Mouse (Mus musculus) forebrain, embryonic 13.5 days (tissue): ENCODE results near the gene Gtpbp6. TPM values are rescaled to one million over a fixed set of nuclear protein-coding genes. Genes with fewer than 3 reads are reported as not detected.
"Not testable (repeated sequence)": the region's sequence is repeated elsewhere in the genome, so short reads cannot be mapped to it uniquely, and the experiment has no call there.

Source experiments
- ATAC-seq: fragments of 200-750 bp; cut with Nextera tagmentation; 2 replicates; pipeline ENCODE4 v1.8.0; 2017
- H3K27ac ChIP-seq: fragments of 300-500 bp; sonication (generic); 2 replicates; pipeline ENCODE4 v1.5.1; 2015; ENCODE audit warnings: inconsistent platforms, mild to moderate bottlenecking, moderate library complexity
- H3K27me3 ChIP-seq: fragments of 300-500 bp; sonication (generic); 2 replicates; pipeline ENCODE4 v1.6.1; 2015; ENCODE audit warnings: mild to moderate bottlenecking, inconsistent platforms
- H3K36me3 ChIP-seq: fragments of 300-500 bp; sonication (generic); 2 replicates; pipeline ENCODE4 v1.6.1; 2015; ENCODE audit warnings: mild to moderate bottlenecking, inconsistent platforms; ENCODE audit not compliant: poor library complexity, severe bottlenecking
- H3K4me1 ChIP-seq: fragments of 300-500 bp; sonication (generic); 2 replicates; pipeline ENCODE4 v1.6.1; 2015; ENCODE audit warnings: inconsistent platforms
- H3K4me2 ChIP-seq: fragments of 300-500 bp; sonication (generic); 2 replicates; pipeline ENCODE4 v1.6.1; 2015; ENCODE audit warnings: inconsistent platforms, mild to moderate bottlenecking, moderate library complexity
- H3K4me3 ChIP-seq: fragments of 300-500 bp; sonication (generic); 2 replicates; pipeline ENCODE4 v1.5.1; 2015; ENCODE audit warnings: mild to moderate bottlenecking, inconsistent platforms
- H3K9ac ChIP-seq: fragments of 300-500 bp; sonication (generic); 2 replicates; pipeline ENCODE4 v1.6.1; 2015; ENCODE audit warnings: mild to moderate bottlenecking, inconsistent platforms
- H3K9me3 ChIP-seq: fragments of 300-500 bp; sonication (generic); replicated peaks from 2 replicates; pipeline ENCODE4 v1.6.1; 2016; ENCODE audit warnings: inconsistent platforms
- WGBS: fragments of 180-500 bp; shearing (Covaris S2); methylation state at CpG from one replicate; pipeline ENCODE4 v1.1.7; 2015; 5-methylcytosine and 5-hydroxymethylcytosine counted together
- polyA plus RNA-seq: library from polyadenylated mRNA; unstranded; fragments of >200 nt; fragmentation: Nextera tagmentation; extraction: Ambion mirVana; gene quantifications from 2 replicates; pipeline ENCODE4 v1.2.1, GENCODE M21; 2015

Gene Gtpbp6
- polyA plus RNA-seq, 1 experiment from 2014 or later = 39.1 TPM

DNA sequence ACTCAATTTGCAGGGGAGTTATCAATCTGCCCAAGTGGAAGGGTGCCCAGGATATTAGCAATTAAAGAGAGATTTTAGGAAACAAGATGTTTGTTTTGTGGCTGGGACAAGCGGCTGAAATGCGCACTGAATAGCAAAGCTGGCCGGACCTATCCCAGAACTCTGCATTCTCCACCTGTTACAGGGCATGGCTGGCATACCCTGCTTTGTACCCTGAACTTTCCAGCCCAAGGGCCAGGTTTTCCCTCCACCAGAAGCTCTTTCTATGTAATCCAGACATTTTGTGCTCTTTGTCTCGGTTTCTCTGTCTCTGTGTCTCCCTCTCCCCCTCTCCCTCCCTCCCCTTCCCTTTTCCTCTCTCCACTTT, 13.2 kb downstream of the Gtpbp6 start:
- peak; percentile 14 for ATAC-seq
- WGBS = 0% methylated on average over 4 of the region's 4 CpGs
- no peak overlapping the region for H3K27ac ChIP-seq
- peak overlapping the region; percentile 68 for H3K9ac ChIP-seq
- peaks cover 8% of the 10 kb centered on the region for H3K4me1 ChIP-seq
- H3K4me3 ChIP-seq = peak overlapping the region; percentile 44
- no peaks in the 10 kb centered on the region for H3K36me3 ChIP-seq
- H3K27me3 ChIP-seq = no peaks in the 10 kb centered on the region
- H3K9me3 ChIP-seq = no peaks in the 10 kb centered on the region
- H3K4me2 ChIP-seq = peak overlapping the region; percentile 69

DNA sequence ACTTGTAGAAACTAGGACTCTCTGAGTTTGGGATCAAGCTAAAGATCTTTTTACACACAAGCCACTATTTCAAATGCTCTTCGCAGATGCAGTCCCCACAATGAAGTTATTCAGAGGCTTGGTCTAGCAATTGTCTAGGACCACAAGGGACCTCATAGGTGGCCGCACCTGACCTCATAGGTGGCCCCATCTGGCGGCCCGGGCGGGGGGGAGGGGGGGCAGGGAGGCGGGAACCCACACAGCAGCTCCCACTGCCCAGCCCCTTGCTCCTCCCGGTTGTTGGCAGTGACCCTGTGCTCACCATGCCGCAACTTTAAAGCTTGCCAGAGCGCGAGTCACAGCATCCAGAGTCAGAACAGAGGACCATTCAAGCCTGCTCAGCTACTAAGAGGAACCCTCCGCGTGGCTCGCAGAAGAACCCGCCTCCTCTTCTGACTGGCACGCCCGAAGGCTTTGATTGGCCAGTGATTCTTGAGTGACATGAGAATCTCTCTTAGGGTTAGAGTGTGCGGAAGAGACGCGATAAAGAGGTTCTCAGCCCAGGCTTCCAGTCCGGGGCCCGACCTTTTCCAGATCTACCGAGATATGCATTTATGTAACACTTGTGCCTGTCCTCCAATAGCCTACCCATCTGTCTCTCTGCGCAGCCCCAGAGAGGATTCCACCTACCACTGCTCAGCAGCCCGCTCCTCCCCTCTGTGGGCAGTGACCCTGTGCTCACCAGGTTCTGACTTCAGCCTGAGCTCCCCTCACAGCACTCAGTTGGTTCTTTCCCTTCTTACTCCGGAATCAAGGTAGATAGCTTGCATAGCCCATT, 13.8 kb downstream of the Gtpbp6 start, which contains the start of gene Gm35315:
Gene Gm35315, minus strand, starts transcription at position 391 of the 817 bp plus-strand sequence.
- no peaks in the 10 kb centered on the region for H3K27me3 ChIP-seq
- ATAC-seq = peak; percentile 98
- peaks cover 4% of the 10 kb centered on the region for H3K4me1 ChIP-seq
- WGBS = under 1% methylated on average over 25 of the region's 25 CpGs
- peak within 1 kb of the TSS; percentile 44 for H3K4me3 ChIP-seq
- H3K36me3 ChIP-seq = no peaks in the 10 kb centered on the region
- peak within 1 kb of the TSS; percentile 69 for H3K4me2 ChIP-seq
- H3K9me3 ChIP-seq = no peaks in the 10 kb centered on the region
- H3K9ac ChIP-seq = peak within 1 kb of the TSS; percentile 68
- H3K27ac ChIP-seq = peak within 1 kb of the TSS; percentile 53; the same call in 1 of the 2 replicates

DNA sequence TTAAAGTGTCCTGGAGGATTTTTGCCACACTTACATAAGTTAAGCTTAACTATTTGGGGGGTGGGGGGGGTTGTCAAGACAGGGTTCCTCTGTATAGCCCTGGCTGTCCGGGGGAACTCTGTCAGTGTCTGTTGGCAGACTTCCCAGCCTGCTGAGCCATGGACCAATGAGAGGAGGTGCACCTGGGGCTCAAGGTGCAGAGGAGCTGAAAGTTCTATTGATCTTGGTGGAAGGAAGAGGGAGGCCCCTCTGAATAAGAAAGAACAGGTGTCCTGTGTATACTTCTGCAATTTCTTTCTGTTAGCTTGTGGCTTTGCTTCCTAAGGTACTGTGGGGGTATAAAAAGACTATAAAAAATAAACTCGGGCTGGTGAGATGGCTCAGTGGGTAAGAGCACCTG, 16.5 kb downstream of the Gtpbp6 start:
- no peak for ATAC-seq
- Histone ChIP-seq H3K27me3 (no peaks in the 10 kb centered on the region), H3K4me3 (no peak overlapping the region), H3K4me1 (peaks cover 4% of the 10 kb centered on the region), H3K4me2 (no peak overlapping the region), H3K9me3 (no peaks in the 10 kb centered on the region), H3K9ac (no peak overlapping the region), H3K27ac (no peak overlapping the region), H3K36me3 (no peaks in the 10 kb centered on the region)
- 76% methylated on average over 2 of the region's 2 CpGs for WGBS

DNA sequence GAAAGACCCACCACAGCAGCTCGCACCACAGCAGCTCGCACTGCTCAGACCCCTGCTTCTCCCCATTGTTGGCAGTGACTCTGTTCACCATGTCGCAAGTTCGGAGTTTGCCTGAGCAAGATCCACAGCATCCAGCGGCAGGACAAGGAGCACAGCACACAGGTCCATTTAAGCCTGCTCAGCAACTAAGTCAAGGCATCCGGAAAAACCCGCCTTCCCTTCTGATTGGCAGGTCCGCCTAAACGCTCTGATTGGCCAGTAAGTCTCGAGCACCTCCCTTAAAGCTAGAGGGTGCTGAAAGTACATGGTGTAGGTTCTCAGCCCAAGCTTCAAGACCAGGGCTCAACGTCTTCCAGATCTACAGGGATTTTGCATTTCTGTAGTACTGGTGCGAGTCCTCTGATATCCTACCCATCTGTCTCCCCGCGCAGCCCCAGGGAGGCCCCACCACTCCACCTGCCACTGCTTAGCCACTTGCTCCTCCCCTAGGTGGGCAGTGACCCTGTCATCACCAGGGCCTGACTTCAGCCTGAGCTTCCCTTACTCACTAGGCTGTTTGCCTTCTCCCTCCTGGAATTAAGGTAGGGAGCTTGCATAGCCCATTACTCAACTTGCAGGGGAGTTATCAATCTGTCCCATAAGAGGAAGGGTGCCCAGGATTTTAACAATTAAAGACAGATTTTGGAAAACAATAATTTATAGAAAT, 21.7 kb downstream of the Gtpbp6 start:
- no peak for ATAC-seq
- Histone ChIP-seq H3K4me2 (no peak overlapping the region), H3K9me3 (peaks cover 11% of the 10 kb centered on the region), H3K27ac (no peak overlapping the region), H3K27me3 (no peaks in the 10 kb centered on the region), H3K36me3 (no peaks in the 10 kb centered on the region), H3K4me1 (no peaks in the 10 kb centered on the region), H3K9ac (no peak overlapping the region), H3K4me3 (no peak overlapping the region)
- WGBS = 41% methylated on average over 14 of the region's 14 CpGs

DNA sequence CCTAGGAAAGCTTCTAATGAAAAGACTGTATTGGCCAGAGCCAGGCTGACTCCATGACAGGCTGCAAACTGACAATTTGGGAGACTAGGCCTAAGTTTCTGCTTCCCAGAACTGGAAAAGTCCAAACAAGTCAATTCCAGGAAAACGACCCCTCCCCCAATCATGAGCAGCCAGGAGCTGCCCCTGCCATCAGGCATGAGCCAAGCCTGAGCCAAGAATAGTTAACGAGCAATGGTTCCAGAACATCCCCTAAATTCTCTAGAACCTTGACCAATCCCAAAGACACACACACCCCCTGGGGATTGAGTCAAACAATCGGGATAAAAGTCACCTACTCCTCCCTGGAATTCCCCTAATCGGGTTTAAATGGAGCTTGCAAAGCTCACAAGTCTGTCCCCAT, 25.0 kb downstream of the Gtpbp6 start:
- ATAC-seq = no peak
- 83% methylated on average over 4 of the region's 4 CpGs for WGBS
- Histone ChIP-seq H3K4me3 (no peak overlapping the region), H3K27ac (no peak overlapping the region), H3K27me3 (no peaks in the 10 kb centered on the region), H3K36me3 (peaks cover 13% of the 10 kb centered on the region), H3K4me2 (no peak overlapping the region), H3K9ac (no peak overlapping the region), H3K9me3 (peaks cover 28% of the 10 kb centered on the region), H3K4me1 (no peaks in the 10 kb centered on the region)

DNA sequence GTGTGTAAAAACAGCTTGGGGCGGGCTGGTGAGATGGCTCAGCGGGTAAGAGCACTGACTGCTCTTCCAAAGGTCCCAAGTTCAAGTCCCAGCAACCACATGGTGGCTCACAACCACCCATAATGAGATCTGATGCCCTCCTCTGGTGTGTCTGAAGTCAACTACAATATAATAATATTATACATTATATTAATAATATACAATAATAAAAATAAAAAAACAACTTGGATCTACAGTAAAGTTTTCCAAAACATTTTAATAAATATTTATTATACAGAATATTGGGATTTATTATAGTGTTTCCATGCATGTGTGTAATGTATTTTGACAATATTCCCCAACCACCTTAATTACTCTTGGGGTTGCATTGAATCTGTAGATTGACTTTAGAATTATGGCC, 35.6 kb downstream of the Gtpbp6 start, which contains the start of gene Gm17655:
Gene Gm17655, minus strand, starts transcription at position 101 of the 400 bp plus-strand sequence.
- not testable (repeated sequence) for H3K4me3 ChIP-seq, ATAC-seq, H3K27me3 ChIP-seq, H3K27ac ChIP-seq, H3K4me2 ChIP-seq, H3K9ac ChIP-seq, H3K4me1 ChIP-seq, H3K36me3 ChIP-seq
- WGBS = 83% methylated on average over 2 of the region's 2 CpGs
- peaks cover 22% of the 10 kb centered on the region for H3K9me3 ChIP-seq

DNA sequence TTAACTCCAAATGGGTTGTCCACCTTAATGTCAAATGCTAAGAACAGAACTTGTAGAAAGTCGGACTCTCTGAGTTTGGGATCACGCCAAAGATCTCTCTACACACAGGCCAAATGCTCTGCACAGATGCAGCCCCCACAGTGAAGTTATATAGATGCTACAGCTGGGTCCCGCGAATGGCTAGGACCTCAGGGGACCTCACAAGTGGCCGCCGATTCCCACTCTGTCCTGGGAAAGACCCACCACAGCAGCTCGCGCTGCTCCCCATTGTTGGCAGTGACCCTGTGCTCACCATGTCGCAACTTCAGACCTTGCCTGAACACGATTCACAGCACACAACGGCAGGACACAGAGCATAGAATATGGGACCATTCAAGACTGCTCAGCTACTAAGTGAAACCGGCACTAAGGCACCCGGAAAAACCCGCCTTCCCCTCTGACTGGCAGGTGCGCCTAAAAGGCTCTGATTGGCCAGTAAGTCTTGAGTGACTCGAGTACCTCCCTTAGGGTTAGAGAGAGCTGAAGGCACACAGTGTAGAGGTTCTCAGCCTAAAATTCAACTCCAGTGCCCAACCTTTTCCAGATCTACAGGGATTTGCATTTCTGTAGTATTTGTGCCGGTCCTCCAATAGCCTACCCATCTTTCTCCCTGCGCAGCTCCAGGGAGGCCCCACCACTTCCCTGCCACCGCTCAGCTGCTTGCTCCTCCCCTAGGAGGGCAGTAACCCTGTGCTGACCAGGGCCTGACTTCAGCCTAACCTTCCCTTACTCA, 50.2 kb downstream of the Gtpbp6 start:
- no peaks in the 10 kb centered on the region for H3K36me3 ChIP-seq
- ATAC-seq = peak; percentile 99
- no peaks in the 10 kb centered on the region for H3K4me1 ChIP-seq
- no peak overlapping the region; the same call in 1 of the 2 replicates for H3K27ac ChIP-seq
- H3K9me3 ChIP-seq = peaks cover 5% of the 10 kb centered on the region
- H3K9ac ChIP-seq = peak overlapping the region; percentile 71
- H3K27me3 ChIP-seq = no peaks in the 10 kb centered on the region
- peak overlapping the region; percentile 53 for H3K4me3 ChIP-seq
- WGBS = 2% methylated on average over 19 of the region's 19 CpGs
- peak overlapping the region; percentile 62 for H3K4me2 ChIP-seq

Other genes starting within 250 kb of the Gtpbp6 start
- gene Gm15446, start 184.8 kb downstream of the Gtpbp6 start, polyA plus RNA-seq = 0.66 and 0.84 TPM in 2 replicates
- gene Zfp932, start 111.7 kb downstream of the Gtpbp6 start, polyA plus RNA-seq = 24.1 and 29.4 TPM in 2 replicates
- gene Gm17655, start 35.7 kb downstream of the Gtpbp6 start, polyA plus RNA-seq = 5.1 and 6.0 TPM in 2 replicates
- gene Gm35315, start 13.8 kb downstream of the Gtpbp6 start, polyA plus RNA-seq = 0.88 and 1.1 TPM in 2 replicates
- 1.6 and 1.8 TPM in 2 replicates for gene Plcxd1, start 8.2 kb downstream of the Gtpbp6 start, polyA plus RNA-seq
- gene Zfp605, start 1.9 kb upstream of the Gtpbp6 start, polyA plus RNA-seq = 15.5 TPM in 2 replicates
- 85.5 and 88.9 TPM in 2 replicates for gene Chfr, start 27.6 kb upstream of the Gtpbp6 start, polyA plus RNA-seq
- gene Golga3, start 68.5 kb upstream of the Gtpbp6 start, polyA plus RNA-seq = 18.7 and 20.1 TPM in 2 replicates
- gene Ankle2, start 122.8 kb upstream of the Gtpbp6 start, polyA plus RNA-seq = 25.4 and 33.2 TPM in 2 replicates
- 89.1 and 97.1 TPM in 2 replicates for gene Pgam5, start 161.7 kb upstream of the Gtpbp6 start, polyA plus RNA-seq
- gene Pxmp2, start 178.0 kb upstream of the Gtpbp6 start, polyA plus RNA-seq = 8.3 and 10.9 TPM in 2 replicates
- 24.2 and 29.5 TPM in 2 replicates for gene Pole, start 178.1 kb upstream of the Gtpbp6 start, polyA plus RNA-seq
- gene P2rx2, start 235.0 kb upstream of the Gtpbp6 start, polyA plus RNA-seq = 2.0 and 2.2 TPM in 2 replicates
- not detected in 2 replicates for gene Lrcol1, start 236.5 kb upstream of the Gtpbp6 start, polyA plus RNA-seq